Mouse (Mus musculus) stomach, embryonic 16.5 days (tissue): ENCODE data around the gene Ptgfrn. TPM values are rescaled to one million over a fixed set of nuclear protein-coding genes. Genes with fewer than 3 reads are reported as not detected.

Source experiments
- ATAC-seq: fragments of 200-750 bp; cut with Nextera tagmentation; 2 replicates; pipeline ENCODE4 v1.8.0; 2017; ENCODE audit warnings: moderate number of reproducible peaks, moderate TSS enrichment; ENCODE audit not compliant: insufficient read depth, low FRiP score
- H3K27ac ChIP-seq: fragments of 300-500 bp; sonication (generic); 2 replicates; pipeline ENCODE4 v1.5.1; 2014; ENCODE audit warnings: low read length
- H3K27me3 ChIP-seq: fragments of 300-500 bp; sonication (generic); 2 replicates; pipeline ENCODE4 v1.6.1; 2014; ENCODE audit warnings: low read length, control low read depth, mixed read lengths; ENCODE audit not compliant: control insufficient read depth, insufficient read depth
- H3K36me3 ChIP-seq: fragments of 300-500 bp; sonication (generic); 2 replicates; pipeline ENCODE4 v1.6.1; 2014; ENCODE audit warnings: low read length; ENCODE audit not compliant: control insufficient read depth, insufficient read depth
- H3K4me1 ChIP-seq: fragments of 300-500 bp; sonication (generic); 2 replicates; pipeline ENCODE4 v1.6.1; 2014; ENCODE audit warnings: low read length, control low read depth, mixed read lengths; ENCODE audit not compliant: control insufficient read depth, insufficient read depth
- H3K4me2 ChIP-seq: fragments of 300-500 bp; sonication (generic); 2 replicates; pipeline ENCODE4 v1.6.1; 2014; ENCODE audit warnings: low read depth, low read length, mixed read lengths
- H3K4me3 ChIP-seq: fragments of 300-500 bp; sonication (generic); replicated peaks from 2 replicates; pipeline ENCODE4 v1.5.1; 2014; ENCODE audit warnings: mild to moderate bottlenecking, low read length
- H3K9ac ChIP-seq: fragments of 300-500 bp; sonication (generic); 2 replicates; pipeline ENCODE4 v1.6.1; 2014; ENCODE audit warnings: low read length
- H3K9me3 ChIP-seq: fragments of 300-500 bp; sonication (generic); replicated peaks from 2 replicates; pipeline ENCODE4 v1.6.1; 2016; ENCODE audit warnings: low read length, control low read depth; ENCODE audit not compliant: control insufficient read depth
- WGBS: fragments of 180-500 bp; shearing (Covaris S2); extraction: QIAGEN DNeasy Blood & Tissue Kit; methylation state at CpG from one replicate; pipeline ENCODE4 v1.1.7; 2014; 5-methylcytosine and 5-hydroxymethylcytosine counted together
- polyA plus RNA-seq: library from polyadenylated mRNA; unstranded; fragments of >200 nt; fragmentation: Nextera tagmentation; extraction: Ambion mirVana; gene quantifications from 2 replicates; pipeline ENCODE4 v1.2.1, GENCODE M21; 2015

The Ptgfrn gene
- polyA plus RNA-seq, 1 experiment from 2014 or later = 4.6 TPM

GRCm38 (mm10) chr3:100999732-101000131 is 110.3 kb downstream of the Ptgfrn start:
- H3K4me3 ChIP-seq = no peak overlapping the region
- no peak for ATAC-seq
- no peak overlapping the region for H3K9ac ChIP-seq
- no peaks in the 10 kb centered on the region for H3K27me3 ChIP-seq
- H3K9me3 ChIP-seq = no peaks in the 10 kb centered on the region
- H3K4me2 ChIP-seq = no peak overlapping the region
- WGBS = 31% methylated on average over 2 of the region's 2 CpGs
- H3K4me1 ChIP-seq = no peaks in the 10 kb centered on the region
- H3K36me3 ChIP-seq = no peaks in the 10 kb centered on the region
- no peak overlapping the region for H3K27ac ChIP-seq

- no peak overlapping the region for H3K9ac ChIP-seq
- H3K4me2 ChIP-seq = no peak overlapping the region; the same call in 1 of the 2 replicates
- no peaks in the 10 kb centered on the region for H3K9me3 ChIP-seq
- no peaks in the 10 kb centered on the region for H3K36me3 ChIP-seq
- H3K27ac ChIP-seq = no peak overlapping the region
- ATAC-seq = no peak
- WGBS = 30% methylated on average over 6 of the region's 6 CpGs
- H3K4me1 ChIP-seq = no peaks in the 10 kb centered on the region
- no peak overlapping the region for H3K4me3 ChIP-seq
- no peaks in the 10 kb centered on the region for H3K27me3 ChIP-seq
These were observed 111.2 kb downstream of the Ptgfrn start for GRCm38 (mm10) chr3:100998904-100999340.

GRCm38 (mm10) chr3:100997785-100998570 is 112.1 kb downstream of the Ptgfrn start:
- peak; percentile 33; the same call in 1 of the 2 replicates for ATAC-seq
- no peaks in the 10 kb centered on the region for H3K27me3 ChIP-seq
- no peaks in the 10 kb centered on the region for H3K36me3 ChIP-seq
- no peak overlapping the region for H3K4me3 ChIP-seq
- 0 out of 2 replicates have a peak, but pooled peaks cover 4% of the 10 kb centered on the region for H3K4me1 ChIP-seq
- no peak overlapping the region for H3K9ac ChIP-seq
- WGBS = 65% methylated on average over 10 of the region's 10 CpGs
- H3K4me2 ChIP-seq = no peak overlapping the region
- H3K27ac ChIP-seq = no peak overlapping the region
- no peaks in the 10 kb centered on the region for H3K9me3 ChIP-seq

- Histone ChIP-seq H3K4me3 (no peak overlapping the region), H3K9ac (no peak overlapping the region), H3K4me1 (0 out of 2 replicates have a peak, but pooled peaks cover 4% of the 10 kb centered on the region), H3K27me3 (no peaks in the 10 kb centered on the region), H3K9me3 (no peaks in the 10 kb centered on the region), H3K27ac (no peak overlapping the region), H3K36me3 (no peaks in the 10 kb centered on the region), H3K4me2 (no peak overlapping the region)
- 82% methylated on average over 4 of the region's 4 CpGs for WGBS
- no peak for ATAC-seq
These were observed 115.8 kb downstream of the Ptgfrn start for GRCm38 (mm10) chr3:100994252-100994651.

- Histone ChIP-seq H3K9ac (no peak overlapping the region), H3K27ac (no peak overlapping the region; the same call in 1 of the 2 replicates), H3K4me1 (0 out of 2 replicates have a peak, but pooled peaks cover 4% of the 10 kb centered on the region), H3K9me3 (no peaks in the 10 kb centered on the region), H3K4me2 (no peak overlapping the region), H3K4me3 (no peak overlapping the region), H3K36me3 (no peaks in the 10 kb centered on the region), H3K27me3 (no peaks in the 10 kb centered on the region)
- 35% methylated on average over 15 of the region's 15 CpGs for WGBS
- no peak for ATAC-seq
These were observed 116.4 kb downstream of the Ptgfrn start for GRCm38 (mm10) chr3:100993718-100994117.

- Histone ChIP-seq H3K36me3 (no peaks in the 10 kb centered on the region), H3K27me3 (no peaks in the 10 kb centered on the region), H3K9me3 (no peaks in the 10 kb centered on the region), H3K4me1 (0 out of 2 replicates have a peak, but pooled peaks cover 4% of the 10 kb centered on the region), H3K9ac (no peak overlapping the region), H3K4me2 (no peak overlapping the region), H3K27ac (no peak overlapping the region), H3K4me3 (no peak overlapping the region)
- no peak for ATAC-seq
- 46% methylated on average over 7 of the region's 7 CpGs for WGBS
These were observed 116.9 kb downstream of the Ptgfrn start for GRCm38 (mm10) chr3:100993158-100993557.

Other genes with a start within 250 kb of the Ptgfrn start
- gene Trim45, start 188.1 kb downstream of the Ptgfrn start, polyA plus RNA-seq = 6.4 and 6.5 TPM in 2 replicates
- gene Ttf2, start 140.6 kb downstream of the Ptgfrn start, polyA plus RNA-seq = 12.3 and 12.4 TPM in 2 replicates
- gene Cd101, start 80.7 kb downstream of the Ptgfrn start, polyA plus RNA-seq = 0.09 and 0.17 TPM in 2 replicates
- 0.34 TPM in 1 of 2 replicates, not detected in the other for gene Cd2, start 177.7 kb upstream of the Ptgfrn start, polyA plus RNA-seq